Mouse (Mus musculus) kidney, adult 8-10 months (tissue): ENCODE results near the gene Helt.

Experiments
- DNase-seq, 2 experiments: peaks; one replicate each; pipeline ENCODE4 v3.0.0; 2022

The Helt gene

GRCm38 (mm10) chr8:46294181-46294892 lies at the start of gene Helt:
Helt (minus strand) TSS chr8:46294671.
- DNase-seq: no peak

DNA sequence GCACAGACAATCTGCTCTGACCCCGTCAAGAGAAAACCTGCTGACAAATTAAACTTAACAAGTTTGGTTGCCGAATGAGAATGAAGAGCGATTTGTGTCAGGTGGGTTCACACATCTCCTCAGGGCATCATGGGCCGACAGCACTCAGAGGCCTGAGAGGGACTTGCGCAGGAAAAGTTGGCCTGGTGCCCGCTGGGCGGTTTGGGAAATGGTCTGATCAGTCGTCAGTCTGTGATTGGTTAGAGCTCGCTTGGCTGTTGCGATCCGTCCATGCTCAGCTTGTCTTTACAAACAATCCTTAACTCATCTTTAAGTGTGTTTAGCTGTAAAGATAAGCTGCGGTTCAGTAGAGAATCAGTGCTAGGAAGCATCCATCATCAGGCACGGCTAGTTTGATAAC lies 47.8 kb upstream of the Helt start:
- no peak for DNase-seq

DNA sequence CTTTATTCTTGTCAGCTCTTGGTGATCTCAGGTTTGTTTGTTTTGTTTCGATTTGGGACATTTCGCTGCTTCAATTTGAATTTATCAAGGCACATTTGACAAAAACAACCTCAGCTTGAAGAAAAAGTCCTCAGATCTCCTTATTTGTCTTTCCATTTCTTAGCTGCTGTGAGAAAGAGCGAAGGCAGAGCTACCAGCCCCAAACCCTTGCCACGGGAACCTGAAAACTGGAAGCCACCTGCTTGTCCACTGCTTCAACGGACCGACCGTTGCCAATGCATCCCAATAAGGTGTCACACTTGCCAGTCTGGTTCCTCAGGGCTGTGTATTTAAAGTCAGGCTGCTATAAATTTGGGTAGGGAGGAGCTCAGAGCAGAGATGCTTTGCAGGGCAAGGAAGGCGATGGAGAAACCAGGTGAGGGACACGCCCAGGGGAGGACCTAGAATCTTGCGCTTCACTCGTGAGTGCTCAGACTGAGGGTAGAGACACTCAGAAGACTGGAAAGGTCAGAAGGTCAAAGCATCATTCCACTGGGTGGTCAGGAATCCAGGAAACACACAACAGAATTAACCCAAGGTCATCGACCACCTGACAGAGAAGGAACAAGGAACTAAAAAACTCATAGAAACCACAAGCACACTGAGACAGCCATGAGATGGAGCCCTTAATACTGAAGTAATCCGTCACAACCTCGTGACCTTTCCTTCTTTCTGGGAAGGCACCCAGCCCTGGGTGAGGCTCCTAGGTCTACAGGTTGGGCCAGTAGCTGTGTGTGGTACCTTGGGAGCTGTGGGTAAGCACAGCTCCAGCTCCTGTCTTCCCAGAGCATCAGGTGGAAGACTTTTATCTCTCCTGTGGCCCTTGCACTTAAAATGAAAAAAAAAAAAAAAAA lies 46.2 kb upstream of the Helt start:
- no peak for DNase-seq

- DNase-seq: no peak
These were observed 44.8 kb upstream of the Helt start for GRCm38 (mm10) chr8:46339317-46339716.

- no peak for DNase-seq
These were observed 41.9 kb upstream of the Helt start for GRCm38 (mm10) chr8:46336351-46336750.

DNA sequence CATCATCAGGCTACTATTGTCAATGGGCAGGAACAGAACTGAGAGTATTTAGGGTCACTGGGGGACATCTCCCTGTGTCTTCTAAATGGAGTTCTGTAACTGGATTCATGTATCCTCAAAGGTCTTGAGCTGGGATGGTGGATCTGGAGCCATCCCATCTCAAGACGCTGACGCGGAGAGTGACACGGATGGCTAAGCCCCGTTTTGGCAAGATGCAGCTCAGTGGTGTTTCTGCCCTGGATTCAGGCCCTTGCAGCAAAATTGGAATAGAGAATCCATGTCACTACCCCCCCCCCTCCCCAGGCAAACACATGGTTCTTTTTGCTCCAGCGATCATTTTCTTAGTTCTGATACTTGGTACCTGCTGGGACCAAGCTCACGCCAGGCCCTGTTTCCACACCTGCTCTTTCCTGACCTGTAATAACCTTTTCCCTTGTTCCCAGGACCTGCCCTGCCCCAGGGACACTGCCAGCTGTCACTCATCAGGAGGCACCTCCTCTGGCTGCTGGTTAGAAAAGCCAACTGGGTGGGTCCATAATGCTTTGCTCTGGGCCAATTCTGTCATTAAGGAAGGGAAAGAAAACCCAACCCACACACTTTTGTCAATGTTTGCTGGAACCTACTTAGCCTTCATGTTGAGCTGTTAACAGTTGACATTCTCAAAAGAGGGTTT lies 38.1 kb upstream of the Helt start:
- DNase-seq: peak; percentile 26 to 48

- peak; percentile 74 to 78 for DNase-seq
These were observed 37.3 kb upstream of the Helt start for GRCm38 (mm10) chr8:46331801-46332200.

DNA sequence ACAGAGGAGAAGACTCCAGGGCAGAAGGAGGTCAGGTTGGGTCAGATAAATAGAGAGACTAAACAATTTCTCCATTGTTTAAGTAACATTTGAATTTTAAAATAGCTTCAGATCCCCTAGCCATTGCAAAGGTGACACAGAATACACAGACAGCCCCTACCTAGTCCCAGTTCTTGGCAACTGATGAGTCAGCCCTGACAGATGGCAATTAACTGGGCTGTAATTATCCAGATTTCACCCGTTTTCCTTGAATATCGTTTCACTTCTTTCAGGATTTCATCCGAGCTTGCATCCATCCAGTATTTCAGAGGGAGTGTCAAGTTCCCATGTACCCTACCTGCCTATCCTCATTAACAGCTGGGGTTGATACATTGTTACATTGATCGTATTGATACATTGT lies 34.9 kb upstream of the Helt start:
- no peak for DNase-seq

DNA sequence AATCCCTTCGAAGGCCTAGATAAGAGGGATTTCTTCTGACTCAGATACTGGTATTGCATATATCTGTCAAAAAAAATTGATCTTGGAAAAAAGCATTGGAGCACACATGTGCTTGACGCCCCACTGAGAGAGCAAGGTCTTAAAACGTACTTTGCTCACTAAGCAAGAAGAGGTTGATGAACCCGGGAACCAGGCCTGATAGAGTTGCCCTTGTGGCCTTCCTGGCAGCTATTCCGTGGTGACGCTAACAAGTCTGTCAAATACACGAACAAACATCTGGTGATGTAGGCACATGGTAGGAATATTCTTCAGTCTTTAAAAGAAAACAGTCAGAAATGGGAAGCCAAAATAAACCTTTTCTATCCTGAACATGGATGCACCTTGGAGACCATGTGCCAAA lies 32.8 kb upstream of the Helt start:
- peak; percentile 57 to 61 for DNase-seq

GRCm38 (mm10) chr8:46326715-46327114 lies 32.2 kb upstream of the Helt start:
- no peak for DNase-seq

DNA sequence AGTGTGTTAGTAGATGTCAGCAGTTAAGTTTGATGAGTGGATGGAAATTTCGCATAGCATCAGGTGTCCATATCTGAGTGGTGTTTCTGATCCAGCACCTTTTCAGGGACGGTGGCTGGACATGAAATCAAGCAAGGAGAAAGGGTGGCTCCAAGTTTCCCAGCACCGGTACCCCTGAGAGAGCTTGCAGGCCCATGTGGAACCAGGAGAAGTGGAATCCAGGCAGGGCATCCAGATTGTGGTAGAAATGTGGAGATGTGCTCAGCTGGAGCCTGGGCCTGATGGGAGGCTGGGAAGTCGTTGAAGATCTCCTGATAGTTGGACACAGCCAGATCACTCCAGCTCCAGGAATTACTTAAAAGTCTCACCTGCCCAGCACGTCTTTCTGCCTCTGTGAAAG lies 30.2 kb upstream of the Helt start:
- DNase-seq: no peak

DNA sequence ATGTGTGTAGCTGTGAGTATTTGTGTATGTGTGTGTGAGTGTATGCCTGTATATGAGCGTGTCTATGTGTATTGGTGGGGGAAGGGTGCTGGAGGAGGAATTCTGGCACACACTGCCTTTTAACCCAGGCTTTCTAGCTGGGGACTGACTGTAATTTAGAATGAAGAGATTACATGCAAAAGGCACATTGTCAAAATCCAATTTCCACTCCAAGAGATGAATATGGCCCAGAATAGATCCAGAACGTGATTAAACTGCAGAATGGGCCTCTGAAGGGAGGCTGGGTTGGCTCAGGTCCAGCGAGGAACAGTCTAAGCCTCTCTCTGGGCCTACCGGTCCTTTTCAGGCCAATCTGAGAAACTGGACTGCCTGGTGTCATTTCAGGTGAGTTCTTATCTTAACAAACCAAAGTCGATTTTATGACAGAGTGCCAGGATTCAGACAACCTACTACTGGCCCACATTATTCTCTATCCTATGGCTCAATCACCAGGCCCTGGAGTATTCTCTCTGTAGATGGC lies 29.3 kb upstream of the Helt start:
- DNase-seq: peak in 1 of 2 experiments; percentile 17

- DNase-seq: no peak
These were observed 28.4 kb upstream of the Helt start for GRCm38 (mm10) chr8:46322833-46323232.

DNA sequence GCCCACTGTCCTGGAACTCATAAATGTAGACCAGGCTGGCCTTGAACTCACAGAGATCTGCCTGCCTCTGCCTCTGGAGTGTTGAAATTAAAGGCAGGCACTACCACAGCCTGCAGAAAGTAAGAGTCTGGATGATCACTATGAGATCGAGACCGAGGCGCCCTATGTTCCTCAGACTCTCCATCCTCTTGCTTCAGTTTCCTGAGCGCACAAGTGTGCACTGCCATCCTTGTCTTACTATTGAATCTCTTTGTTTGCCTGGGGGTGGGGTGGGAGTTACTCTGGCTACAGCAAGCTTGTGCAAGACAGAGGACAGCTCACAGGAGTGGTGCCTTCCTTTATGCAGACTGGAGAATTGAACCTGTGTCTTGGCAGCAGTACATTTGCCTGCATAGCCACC lies 27.9 kb upstream of the Helt start:
- DNase-seq: no peak

- no peak for DNase-seq
These were observed 24.3 kb upstream of the Helt start for GRCm38 (mm10) chr8:46318802-46319201.

DNA sequence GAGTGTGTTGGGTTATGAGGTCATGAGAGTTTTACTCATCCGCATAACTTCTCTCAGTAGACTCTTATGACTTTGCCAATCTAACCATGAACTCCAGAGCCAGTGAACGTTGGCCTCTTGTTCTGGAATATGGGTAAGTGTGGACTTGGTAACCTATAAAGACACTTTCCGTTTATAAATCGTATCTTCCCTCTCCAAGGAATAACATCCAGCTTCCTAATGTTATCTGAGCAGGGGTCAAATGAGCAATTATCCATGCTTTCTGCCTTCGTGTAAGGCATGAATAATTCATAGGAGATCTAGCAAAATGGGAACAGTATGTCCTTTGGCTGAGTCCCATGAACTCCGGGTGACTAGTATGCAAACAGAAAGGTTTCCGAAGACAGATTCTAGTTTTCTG lies 22.7 kb upstream of the Helt start:
- peak; percentile 75 to 87 for DNase-seq

GRCm38 (mm10) chr8:46313798-46314197 lies 19.3 kb upstream of the Helt start:
- no peak for DNase-seq

DNA sequence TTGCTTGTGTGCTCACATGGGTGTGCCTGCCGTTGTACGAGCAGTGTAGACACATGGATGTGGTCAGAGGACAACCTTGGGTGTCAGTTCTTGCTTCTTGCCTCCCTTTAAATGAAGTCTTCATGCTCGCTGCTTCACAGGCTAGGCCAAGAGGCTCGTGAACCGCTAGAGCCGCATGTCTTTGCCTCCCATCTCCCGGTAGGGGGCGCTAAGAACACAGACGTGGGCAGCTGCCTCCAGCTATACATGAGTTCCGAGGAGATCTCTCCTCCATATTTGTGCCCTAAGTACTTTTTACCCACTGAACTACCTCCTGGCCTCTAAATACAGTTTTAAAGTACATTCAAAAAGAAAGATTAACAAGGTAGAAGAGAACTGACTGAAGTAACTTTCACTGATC lies 16.7 kb upstream of the Helt start:
- DNase-seq: peak; percentile 74 to 79

- no peak for DNase-seq
These were observed 13.7 kb upstream of the Helt start for GRCm38 (mm10) chr8:46308189-46308588.

DNA sequence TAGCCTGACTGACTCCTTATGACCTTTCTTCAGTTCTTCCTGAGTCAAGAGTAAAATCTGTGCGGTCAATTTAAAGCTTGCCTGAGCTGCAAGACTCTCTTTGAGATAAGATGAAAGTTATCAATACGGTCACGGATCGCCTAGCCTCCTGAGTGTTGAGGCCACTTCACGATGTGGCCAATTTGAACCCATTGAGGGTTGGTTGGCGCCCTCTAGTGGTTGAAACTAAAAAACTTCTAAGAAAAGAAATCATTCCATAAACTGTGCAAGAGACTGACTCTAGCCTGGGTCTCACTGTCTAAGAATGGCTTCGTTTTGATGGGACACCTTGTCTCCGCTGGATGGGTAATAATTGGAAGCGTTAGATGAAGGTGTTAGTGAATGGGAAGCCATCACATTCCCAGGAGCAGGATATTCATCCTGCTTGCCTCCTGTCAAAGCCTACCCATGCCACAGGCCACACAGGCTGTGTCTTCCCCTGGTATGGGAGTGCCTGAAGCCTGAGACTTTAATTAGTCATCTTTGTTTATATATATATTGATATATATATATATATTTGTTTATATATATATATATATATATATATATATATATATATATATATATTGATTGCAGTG lies 11.4 kb upstream of the Helt start:
- DNase-seq: peak in 1 of 2 experiments; percentile 28

DNA sequence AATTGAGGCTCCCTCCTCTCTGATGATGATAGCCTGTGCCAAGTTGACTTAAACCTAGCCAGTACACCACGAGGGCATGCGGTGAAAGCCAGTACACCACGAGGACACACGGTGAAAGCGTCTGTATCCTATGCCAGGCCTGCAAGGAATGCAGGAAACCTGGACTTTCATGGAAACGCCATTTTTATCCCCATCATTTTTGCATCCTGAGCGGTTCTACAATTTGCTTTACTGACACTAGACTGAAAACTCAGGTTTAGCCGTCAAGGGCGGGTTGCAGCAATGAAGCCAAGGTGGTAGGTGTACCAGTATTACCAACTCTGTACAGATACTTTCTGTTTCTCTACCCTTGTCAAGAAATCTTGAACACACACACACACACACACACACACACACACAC lies 7.7 kb upstream of the Helt start:
- DNase-seq: no peak

DNA sequence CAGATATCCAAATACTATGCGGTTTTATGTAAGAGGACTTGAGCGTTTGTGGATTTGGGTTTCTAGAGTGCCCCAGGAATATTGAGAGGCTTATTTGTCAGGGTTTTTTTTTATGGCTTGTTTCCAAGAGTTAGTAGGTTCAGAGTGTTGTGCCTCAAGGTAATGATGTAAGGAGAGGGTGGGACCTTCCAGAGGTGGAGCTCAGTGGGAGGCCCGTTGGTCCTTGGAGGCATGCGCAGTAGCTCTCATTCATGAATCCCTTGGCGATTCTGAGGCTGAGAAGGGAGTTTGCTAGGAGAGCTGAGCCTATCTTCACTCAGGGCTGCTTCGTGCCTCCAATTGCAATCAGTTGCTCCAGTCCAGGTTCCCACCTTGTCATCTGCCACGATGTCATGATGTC lies 4.4 kb upstream of the Helt start:
- no peak for DNase-seq

GRCm38 (mm10) chr8:46296551-46296950 lies 2.1 kb upstream of the Helt start:
- DNase-seq: no peak
